Mouse (Mus musculus) neural tube, embryonic 11.5 days (tissue): ENCODE data around the gene Vmn1r228. TPM values are rescaled to one million over a fixed set of nuclear protein-coding genes. Genes with fewer than 3 reads are reported as not detected.

ENCODE experiments used
- ATAC-seq: fragments of 200-750 bp; cut with Nextera tagmentation; 2 replicates; pipeline ENCODE4 v1.8.0; 2017; ENCODE audit warnings: moderate number of reproducible peaks, mild to moderate bottlenecking, moderate TSS enrichment, moderate library complexity; ENCODE audit not compliant: insufficient read depth, low FRiP score, low TSS enrichment
- DNase-seq: peaks from one replicate; pipeline ENCODE4 v3.0.0-alpha.2; 2015; ENCODE audit warnings: low spot score
- H3K27ac ChIP-seq: fragments of 300-500 bp; sonication (generic); 2 replicates; pipeline ENCODE4 v1.5.1; 2014; ENCODE audit warnings: low read depth, mild to moderate bottlenecking, low read length
- H3K27me3 ChIP-seq: fragments of 300-500 bp; sonication (generic); 2 replicates; pipeline ENCODE4 v1.6.1; 2014; ENCODE audit warnings: mild to moderate bottlenecking, low read length, mixed read lengths; ENCODE audit not compliant: control insufficient read depth, insufficient read depth
- H3K36me3 ChIP-seq: fragments of 300-500 bp; sonication (generic); 2 replicates; pipeline ENCODE4 v1.6.1; 2014; ENCODE audit warnings: mild to moderate bottlenecking, low read length, moderate library complexity, mixed read lengths; ENCODE audit not compliant: control insufficient read depth, insufficient read depth
- H3K4me1 ChIP-seq: fragments of 300-500 bp; sonication (generic); 2 replicates; pipeline ENCODE4 v1.6.1; 2014; ENCODE audit warnings: low read length, mixed read lengths; ENCODE audit not compliant: control insufficient read depth, insufficient read depth
- H3K4me2 ChIP-seq: fragments of 300-500 bp; sonication (generic); 2 replicates; pipeline ENCODE4 v1.6.1; 2014; ENCODE audit warnings: low read depth, mild to moderate bottlenecking, moderate library complexity
- H3K4me3 ChIP-seq: fragments of 300-500 bp; sonication (generic); 2 replicates; pipeline ENCODE4 v1.5.1; 2014; ENCODE audit warnings: low read depth, low read length
- H3K9ac ChIP-seq: fragments of 300-500 bp; sonication (generic); 2 replicates; pipeline ENCODE4 v1.6.1; 2014; ENCODE audit warnings: mild to moderate bottlenecking, low read length
- H3K9me3 ChIP-seq: fragments of 300-500 bp; sonication (generic); 2 replicates; pipeline ENCODE4 v1.6.1; 2016; ENCODE audit warnings: low read length; ENCODE audit not compliant: control insufficient read depth
- WGBS: fragments of 180-500 bp; shearing (Covaris S2); extraction: QIAGEN DNeasy Blood & Tissue Kit; methylation state at CpG from one replicate; pipeline ENCODE4 v1.1.7; 2014; 5-methylcytosine and 5-hydroxymethylcytosine counted together
- polyA plus RNA-seq: library from polyadenylated mRNA; unstranded; fragments of >200 nt; fragmentation: Nextera tagmentation; extraction: Ambion mirVana; gene quantifications from 2 replicates; pipeline ENCODE4 v1.2.1, GENCODE M21; 2014

The Vmn1r228 gene
- polyA plus RNA-seq: not detected in 2 replicates

DNA sequence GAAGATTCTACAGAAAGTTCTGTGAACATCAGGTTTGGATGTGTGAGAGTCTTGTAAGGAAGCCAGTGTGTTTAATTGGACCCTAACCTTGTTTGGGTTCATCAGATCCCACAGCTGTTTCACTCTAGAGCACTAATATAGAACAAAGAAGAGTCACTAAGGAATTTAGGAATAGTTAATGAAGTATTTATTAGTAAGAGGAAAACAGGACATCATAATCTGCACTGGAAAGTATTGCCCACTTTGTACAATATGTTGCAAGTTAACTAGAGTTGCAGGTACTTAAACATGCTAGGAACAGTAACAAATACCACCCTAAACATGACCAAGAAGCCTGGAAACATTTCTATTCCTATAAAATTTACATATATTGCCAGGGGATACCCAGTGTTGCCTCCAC, at the start of gene Vmn1r228:
Vmn1r228 (minus strand) TSS at position 101 of the 400 bp plus-strand sequence.
- Histone ChIP-seq H3K27me3 (no peaks in the 10 kb centered on the region), H3K4me3 (no peak within 1 kb of the TSS), H3K9me3 (no peaks in the 10 kb centered on the region), H3K27ac (no peak within 1 kb of the TSS), H3K9ac (no peak within 1 kb of the TSS), H3K36me3 (no peaks in the 10 kb centered on the region), H3K4me1 (no peaks in the 10 kb centered on the region), H3K4me2 (no peak within 1 kb of the TSS)
- no peak for DNase-seq
- ATAC-seq: no peak

DNA sequence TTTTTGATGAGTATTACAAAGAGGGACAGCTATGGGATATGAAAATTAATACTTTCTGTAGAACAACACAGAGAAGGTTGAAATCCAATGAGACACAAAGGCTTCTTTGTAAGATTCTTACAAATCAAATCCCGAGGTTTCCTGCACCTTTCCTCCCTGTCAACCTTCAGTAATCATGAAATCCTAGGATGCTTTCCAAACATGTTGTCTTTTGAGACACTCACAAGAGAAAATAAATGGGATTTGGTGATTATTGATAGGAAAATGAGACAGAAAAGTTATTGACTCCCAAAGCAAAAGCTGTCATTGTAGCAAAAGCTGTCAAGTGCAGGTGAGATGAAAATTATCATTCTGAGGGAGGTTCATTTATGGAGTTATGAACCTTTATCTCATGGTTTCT, 25.3 kb upstream of the Vmn1r228 start, which contains the start of gene Vmn1r229:
Vmn1r229 (plus strand) TSS at position 301 of the 400 bp plus-strand sequence.
- H3K27ac ChIP-seq: no peak within 1 kb of the TSS
- no peaks in the 10 kb centered on the region for H3K9me3 ChIP-seq
- ATAC-seq (no peak), DNase-seq (no peak)
- no peaks in the 10 kb centered on the region for H3K36me3 ChIP-seq
- H3K27me3 ChIP-seq: no peaks in the 10 kb centered on the region
- no peak within 1 kb of the TSS for H3K9ac ChIP-seq
- no peak within 1 kb of the TSS for H3K4me2 ChIP-seq
- H3K4me3 ChIP-seq: no peak within 1 kb of the TSS
- no peaks in the 10 kb centered on the region for H3K4me1 ChIP-seq
- 72% methylated on average over 1 of the region's 1 CpGs for WGBS

DNA sequence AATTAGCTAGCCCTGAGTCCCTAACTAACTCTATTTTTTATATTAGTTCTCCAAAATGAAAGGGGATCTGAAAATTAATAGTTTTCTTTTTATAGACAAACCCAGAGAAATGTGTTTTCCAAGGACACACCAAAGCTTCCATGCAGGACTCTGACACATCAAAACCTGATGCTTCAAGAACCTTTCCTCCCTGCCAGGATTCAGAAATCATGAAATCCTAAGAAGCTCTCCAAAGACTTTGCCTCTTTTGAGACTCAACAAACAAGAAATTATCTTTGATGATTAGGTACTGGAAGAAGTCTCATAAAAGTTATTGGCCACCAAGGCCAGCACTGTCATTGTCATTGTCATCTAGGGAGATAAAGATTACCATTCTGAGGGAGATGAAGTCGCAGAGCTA, 56.4 kb downstream of the Vmn1r228 start, which contains the start of gene Vmn1r227:
Vmn1r227 (plus strand) TSS at position 301 of the 400 bp plus-strand sequence.
- no peak for DNase-seq
- Histone ChIP-seq H3K4me1 (no peaks in the 10 kb centered on the region), H3K9me3 (no peaks in the 10 kb centered on the region), H3K27ac (no peak within 1 kb of the TSS), H3K36me3 (no peaks in the 10 kb centered on the region), H3K9ac (no peak within 1 kb of the TSS), H3K4me2 (no peak within 1 kb of the TSS), H3K27me3 (no peaks in the 10 kb centered on the region), H3K4me3 (no peak within 1 kb of the TSS)
- ATAC-seq: no peak
- 55% methylated on average over 1 of the region's 1 CpGs for WGBS

Other genes with a start within 250 kb of the Vmn1r228 start
- not detected in 2 replicates for gene Vmn2r109, start 221.4 kb downstream of the Vmn1r228 start, polyA plus RNA-seq
- gene Vmn2r110, start 189.7 kb downstream of the Vmn1r228 start, polyA plus RNA-seq: 0.04 and 0.05 TPM in 2 replicates
- not detected in 2 replicates for gene Fpr-rs3, start 161.3 kb downstream of the Vmn1r228 start, polyA plus RNA-seq
- gene Vmn1r226, start 103.3 kb downstream of the Vmn1r228 start, polyA plus RNA-seq: not detected in 2 replicates
- gene Vmn1r227, start 56.3 kb downstream of the Vmn1r228 start, polyA plus RNA-seq: not detected in 2 replicates
- gene Vmn1r229, start 25.4 kb upstream of the Vmn1r228 start, polyA plus RNA-seq: not detected in 2 replicates
- gene Vmn1r230, start 54.3 kb upstream of the Vmn1r228 start, polyA plus RNA-seq: not detected in 2 replicates
- not detected in 2 replicates for gene Vmn1r231, start 118.9 kb upstream of the Vmn1r228 start, polyA plus RNA-seq
- gene Vmn1r232, start 133.6 kb upstream of the Vmn1r228 start, polyA plus RNA-seq: not detected in 2 replicates
- gene Ppp2r1a, start 159.2 kb upstream of the Vmn1r228 start, polyA plus RNA-seq: 558 and 601 TPM in 2 replicates
- gene Vmn1r233, start 210.3 kb upstream of the Vmn1r228 start, polyA plus RNA-seq: not detected in 2 replicates
- gene Zfp160, start 222.7 kb upstream of the Vmn1r228 start, polyA plus RNA-seq: 20.5 TPM in 2 replicates